Mouse (Mus musculus): Measurements from ENCODE around the gene Prr22. TPM values are rescaled to one million over a fixed set of nuclear protein-coding genes. Genes with fewer than 3 reads are reported as not detected.

Prr22 gene
- polyA plus RNA-seq, 1 experiment from 2014 or later: 1.3 TPM

Other genes with a start within 250 kb of the Prr22 start
- gene Gm20219, start 215.9 kb upstream of the Prr22 start, polyA plus RNA-seq (2016; fragmentation: Nextera tagmentation; extraction: Ambion mirVana): 0.33 and 0.50 TPM in 2 replicates
- gene Safb2, start 185.7 kb upstream of the Prr22 start, polyA plus RNA-seq (2016; fragmentation: Nextera tagmentation; extraction: Ambion mirVana): 61.3 and 81.0 TPM in 2 replicates
- 106 and 128 TPM in 2 replicates for gene Safb, start 185.4 kb upstream of the Prr22 start, polyA plus RNA-seq (2016; fragmentation: Nextera tagmentation; extraction: Ambion mirVana)
- 261 and 317 TPM in 2 replicates for gene 2410015M20Rik, start 160.5 kb upstream of the Prr22 start, polyA plus RNA-seq (2016; fragmentation: Nextera tagmentation; extraction: Ambion mirVana)
- gene Rpl36, start 156.8 kb upstream of the Prr22 start, polyA plus RNA-seq (2016; fragmentation: Nextera tagmentation; extraction: Ambion mirVana): 1,286 and 1,339 TPM in 2 replicates
- gene Lonp1, start 143.4 kb upstream of the Prr22 start, polyA plus RNA-seq (2016; fragmentation: Nextera tagmentation; extraction: Ambion mirVana): 58.9 and 65.1 TPM in 2 replicates
- 0.30 and 0.38 TPM in 2 replicates for gene Catsperd, start 142.1 kb upstream of the Prr22 start, polyA plus RNA-seq (2016; fragmentation: Nextera tagmentation; extraction: Ambion mirVana)
- gene Ranbp3, start 97.0 kb upstream of the Prr22 start, polyA plus RNA-seq (2016; fragmentation: Nextera tagmentation; extraction: Ambion mirVana): 85.1 and 105 TPM in 2 replicates
- 518 and 632 TPM in 2 replicates for gene Ndufa11, start 52.5 kb upstream of the Prr22 start, polyA plus RNA-seq (2016; fragmentation: Nextera tagmentation; extraction: Ambion mirVana)
- gene Vmac, start 52.2 kb upstream of the Prr22 start, polyA plus RNA-seq (2016; fragmentation: Nextera tagmentation; extraction: Ambion mirVana): 10.2 and 12.7 TPM in 2 replicates
- 3.3 and 7.4 TPM in 2 replicates for gene Nrtn, start 12.7 kb upstream of the Prr22 start, polyA plus RNA-seq (2016; fragmentation: Nextera tagmentation; extraction: Ambion mirVana)
- 39.6 and 41.4 TPM in 2 replicates for gene Dus3l, start 5.5 kb upstream of the Prr22 start, polyA plus RNA-seq (2016; fragmentation: Nextera tagmentation; extraction: Ambion mirVana)
- 4.0 and 4.8 TPM in 2 replicates for gene Rfx2, start 60.8 kb downstream of the Prr22 start, polyA plus RNA-seq (2016; fragmentation: Nextera tagmentation; extraction: Ambion mirVana)
- not detected in 2 replicates for gene Acsbg2, start 104.2 kb downstream of the Prr22 start, polyA plus RNA-seq (2016; fragmentation: Nextera tagmentation; extraction: Ambion mirVana)
- gene 1700061G19Rik, start 105.2 kb downstream of the Prr22 start, polyA plus RNA-seq (2016; fragmentation: Nextera tagmentation; extraction: Ambion mirVana): 0.33 and 0.40 TPM in 2 replicates
- gene Mllt1, start 165.2 kb downstream of the Prr22 start, polyA plus RNA-seq (2016; fragmentation: Nextera tagmentation; extraction: Ambion mirVana): 42.3 and 46.0 TPM in 2 replicates
- not detected in 2 replicates for gene Acer1, start 211.9 kb downstream of the Prr22 start, polyA plus RNA-seq (2016; fragmentation: Nextera tagmentation; extraction: Ambion mirVana)
- 144 and 165 TPM in 2 replicates for gene Clpp, start 220.1 kb downstream of the Prr22 start, polyA plus RNA-seq (2016; fragmentation: Nextera tagmentation; extraction: Ambion mirVana)
- gene Alkbh7, start 227.1 kb downstream of the Prr22 start, polyA plus RNA-seq (2016; fragmentation: Nextera tagmentation; extraction: Ambion mirVana): 49.6 and 59.7 TPM in 2 replicates
- 0.53 TPM in 1 of 2 replicates, not detected in the other for gene Pspn, start 229.8 kb downstream of the Prr22 start, polyA plus RNA-seq (2016; fragmentation: Nextera tagmentation; extraction: Ambion mirVana)
- gene Gtf2f1, start 241.0 kb downstream of the Prr22 start, polyA plus RNA-seq (2016; fragmentation: Nextera tagmentation; extraction: Ambion mirVana): 39.4 and 56.0 TPM in 2 replicates
- gene Gm17949, start 241.2 kb downstream of the Prr22 start, polyA plus RNA-seq (2016; fragmentation: Nextera tagmentation; extraction: Ambion mirVana): 0.12 and 0.36 TPM in 2 replicates

All from heart, embryonic 10.5 days (tissue).